Mouse (Mus musculus) embryonic facial prominence, embryonic 15.5 days (tissue): Measurements from ENCODE around the gene Fhl3. TPM values are rescaled to one million over a fixed set of nuclear protein-coding genes. Genes with fewer than 3 reads are reported as not detected.
"Not testable (repeated sequence)": the region's sequence is repeated elsewhere in the genome, so short reads cannot be mapped to it uniquely, and the experiment has no call there.

Experiments
- ATAC-seq: fragments of 200-750 bp; cut with Nextera tagmentation; 2 replicates; pipeline ENCODE4 v1.8.0; 2017; ENCODE audit warnings: low read depth, moderate TSS enrichment; ENCODE audit not compliant: insufficient number of reproducible peaks, low FRiP score, low TSS enrichment
- H3K27ac ChIP-seq: fragments of 300-500 bp; sonication (generic); replicated peaks from 2 replicates; pipeline ENCODE4 v1.5.1; 2015; ENCODE audit warnings: mild to moderate bottlenecking, inconsistent platforms
- H3K27me3 ChIP-seq: fragments of 300-500 bp; sonication (generic); 2 replicates; pipeline ENCODE4 v1.6.1; 2015; ENCODE audit warnings: inconsistent platforms
- H3K36me3 ChIP-seq: fragments of 300-500 bp; sonication (generic); 2 replicates; pipeline ENCODE4 v1.6.1; 2015; ENCODE audit warnings: mild to moderate bottlenecking, inconsistent platforms
- H3K4me1 ChIP-seq: fragments of 300-500 bp; sonication (generic); 2 replicates; pipeline ENCODE4 v1.6.1; 2015; ENCODE audit warnings: inconsistent platforms
- H3K4me2 ChIP-seq: fragments of 300-500 bp; sonication (generic); replicated peaks from 2 replicates; pipeline ENCODE4 v1.6.1; 2015; ENCODE audit warnings: mild to moderate bottlenecking, inconsistent platforms
- H3K4me3 ChIP-seq: fragments of 300-500 bp; sonication (generic); replicated peaks from 2 replicates; pipeline ENCODE4 v1.5.1; 2015; ENCODE audit warnings: mild to moderate bottlenecking, inconsistent platforms
- H3K9ac ChIP-seq: fragments of 300-500 bp; sonication (generic); 2 replicates; pipeline ENCODE4 v1.6.1; 2015; ENCODE audit warnings: inconsistent platforms
- H3K9me3 ChIP-seq: fragments of 300-500 bp; sonication (generic); replicated peaks from 2 replicates; pipeline ENCODE4 v1.6.1; 2016; ENCODE audit warnings: inconsistent platforms
- WGBS: fragments of 180-500 bp; shearing (Covaris S2); methylation state at CpG from one replicate; pipeline ENCODE4 v1.1.7; 2015; 5-methylcytosine and 5-hydroxymethylcytosine counted together
- polyA plus RNA-seq: library from polyadenylated mRNA; unstranded; fragments of >200 nt; fragmentation: Nextera tagmentation; extraction: Ambion mirVana; gene quantifications from 2 replicates; pipeline ENCODE4 v1.2.1, GENCODE M21; 2015

The Fhl3 gene
- polyA plus RNA-seq, 1 experiment from 2014 or later: 17.8 TPM

GRCm38 (mm10) chr4:124701916-124702315 is 1.4 kb downstream of the Fhl3 start:
- peaks cover 56% of the 10 kb centered on the region for H3K4me1 ChIP-seq
- peak overlapping the region; percentile 87 for H3K4me3 ChIP-seq
- peaks cover 10% of the 10 kb centered on the region; the same call in 1 of the 2 replicates for H3K36me3 ChIP-seq
- H3K9me3 ChIP-seq: no peaks in the 10 kb centered on the region
- no peaks in the 10 kb centered on the region for H3K27me3 ChIP-seq
- H3K27ac ChIP-seq: peak overlapping the region; percentile 97
- H3K4me2 ChIP-seq: peak overlapping the region; percentile 81
- H3K9ac ChIP-seq: peak overlapping the region; percentile 87; the same call in 1 of the 2 replicates
- WGBS: 25% methylated on average over 5 of the region's 5 CpGs
- ATAC-seq: no peak

- Histone ChIP-seq H3K9me3 (no peaks in the 10 kb centered on the region), H3K27ac (peak overlapping the region; percentile 89), H3K4me1 (peaks cover 69% of the 10 kb centered on the region), H3K4me3 (peak overlapping the region; percentile 15), H3K36me3 (peaks cover 16% of the 10 kb centered on the region), H3K27me3 (no peaks in the 10 kb centered on the region), H3K9ac (no peak overlapping the region), H3K4me2 (peak overlapping the region; percentile 81)
- whole genome bisulfite sequencing: 39% methylated on average over 2 of the region's 2 CpGs
- ATAC-seq: no peak
Measured at GRCm38 (mm10) chr4:124703406-124703805, 2.9 kb downstream of the Fhl3 start.

- H3K4me3 ChIP-seq: peak overlapping the region; percentile 15
- H3K9me3 ChIP-seq: no peaks in the 10 kb centered on the region
- WGBS: 4% methylated on average over 6 of the region's 6 CpGs
- peak overlapping the region; percentile 89 for H3K27ac ChIP-seq
- no peak for ATAC-seq
- no peaks in the 10 kb centered on the region for H3K27me3 ChIP-seq
- peak overlapping the region; percentile 81 for H3K4me2 ChIP-seq
- peak overlapping the region; percentile 10; the same call in 1 of the 2 replicates for H3K9ac ChIP-seq
- H3K4me1 ChIP-seq: peaks cover 76% of the 10 kb centered on the region
- H3K36me3 ChIP-seq: peaks cover 16% of the 10 kb centered on the region
Measured at GRCm38 (mm10) chr4:124703881-124704796, 3.6 kb downstream of the Fhl3 start.

- H3K27me3 ChIP-seq: no peaks in the 10 kb centered on the region
- 16% methylated on average over 11 of the region's 11 CpGs for WGBS
- peaks cover 16% of the 10 kb centered on the region for H3K36me3 ChIP-seq
- peak overlapping the region; percentile 81 for H3K4me2 ChIP-seq
- H3K9ac ChIP-seq: peak overlapping the region; percentile 10; the same call in 1 of the 2 replicates
- peak overlapping the region; percentile 15 for H3K4me3 ChIP-seq
- peak overlapping the region; percentile 89 for H3K27ac ChIP-seq
- no peaks in the 10 kb centered on the region for H3K9me3 ChIP-seq
- peaks cover 76% of the 10 kb centered on the region for H3K4me1 ChIP-seq
- ATAC-seq: no peak
Measured at GRCm38 (mm10) chr4:124704797-124705474, 4.4 kb downstream of the Fhl3 start.

GRCm38 (mm10) chr4:124705661-124706269 is 5.3 kb downstream of the Fhl3 start:
- Histone ChIP-seq H3K4me1 (peaks cover 79% of the 10 kb centered on the region), H3K9ac (no peak overlapping the region), H3K27ac (peak overlapping the region; percentile 89; the same call in 1 of the 2 replicates), H3K36me3 (peaks cover 16% of the 10 kb centered on the region), H3K4me2 (no peak overlapping the region), H3K4me3 (no peak overlapping the region), H3K9me3 (no peaks in the 10 kb centered on the region), H3K27me3 (no peaks in the 10 kb centered on the region)
- 79% methylated on average over 23 of the region's 23 CpGs for WGBS
- ATAC-seq: no peak

- not testable (repeated sequence) for H3K27me3 ChIP-seq, ATAC-seq, H3K4me2 ChIP-seq, H3K4me3 ChIP-seq, H3K9me3 ChIP-seq, H3K9ac ChIP-seq
- 81% methylated on average over 25 of the region's 25 CpGs for WGBS
- peaks cover 16% of the 10 kb centered on the region for H3K36me3 ChIP-seq
- peak overlapping the region; percentile 96 for H3K27ac ChIP-seq
- peaks cover 72% of the 10 kb centered on the region for H3K4me1 ChIP-seq
Measured at GRCm38 (mm10) chr4:124707381-124708199, 7.1 kb downstream of the Fhl3 start.

GRCm38 (mm10) chr4:124708200-124708517 is 7.7 kb downstream of the Fhl3 start:
- H3K9me3 ChIP-seq, ATAC-seq, H3K27me3 ChIP-seq, H3K9ac ChIP-seq: not testable (repeated sequence)
- peak overlapping the region; percentile 36 for H3K4me3 ChIP-seq
- H3K4me2 ChIP-seq: peak overlapping the region; percentile 52
- H3K4me1 ChIP-seq: peaks cover 70% of the 10 kb centered on the region
- 13% methylated on average over 1 of the region's 1 CpGs for whole genome bisulfite sequencing
- H3K36me3 ChIP-seq: peaks cover 16% of the 10 kb centered on the region
- peak overlapping the region; percentile 96 for H3K27ac ChIP-seq

GRCm38 (mm10) chr4:124708518-124709477 is 8.3 kb downstream of the Fhl3 start:
- peak; percentile 91 for ATAC-seq
- H3K4me3 ChIP-seq: peak overlapping the region; percentile 36
- H3K9ac ChIP-seq: 0 out of 2 replicates have a peak overlapping the region, but pooled peaks have one; percentile 15
- H3K27ac ChIP-seq: peak overlapping the region; percentile 96
- H3K36me3 ChIP-seq: peaks cover 16% of the 10 kb centered on the region
- H3K9me3 ChIP-seq: no peaks in the 10 kb centered on the region
- peaks cover 64% of the 10 kb centered on the region for H3K4me1 ChIP-seq
- peak overlapping the region; percentile 52 for H3K4me2 ChIP-seq
- under 1% methylated on average over 41 of the region's 41 CpGs for WGBS
- H3K27me3 ChIP-seq: no peaks in the 10 kb centered on the region

- peak overlapping the region; percentile 52 for H3K4me2 ChIP-seq
- H3K27me3 ChIP-seq: no peaks in the 10 kb centered on the region
- peak overlapping the region; percentile 36 for H3K4me3 ChIP-seq
- H3K27ac ChIP-seq: peak overlapping the region; percentile 96
- H3K36me3 ChIP-seq: peaks cover 16% of the 10 kb centered on the region
- no peak overlapping the region for H3K9ac ChIP-seq
- ATAC-seq: no peak
- WGBS: 2% methylated on average over 18 of the region's 18 CpGs
- H3K4me1 ChIP-seq: peaks cover 54% of the 10 kb centered on the region
- no peaks in the 10 kb centered on the region for H3K9me3 ChIP-seq
Measured at GRCm38 (mm10) chr4:124709961-124710446, 9.5 kb downstream of the Fhl3 start.
